Mouse (Mus musculus) heart, postnatal 10 days (tissue): ENCODE data around the gene Fibp. TPM values are rescaled to one million over a fixed set of nuclear protein-coding genes. Genes with fewer than 3 reads are reported as not detected.

Experiments used
- DNase-seq, 2 experiments: peaks; one replicate each; pipeline ENCODE4 v3.0.0; 2021
- intact Hi-C: fragments of 180-260 bp; cut with DNase I; formaldehyde crosslinking; loops from one replicate; pipeline ENCODE4 v1.15.1; 2025
- total RNA-seq, 2 experiments: library from RNA; stranded (reverse); gene quantifications; 2 replicates each; pipeline ENCODE4 v1.2.3; 2021

The Fibp gene
- total RNA-seq, 2 experiments from 2014 or later: 90.2 to 91.5 TPM

- intact Hi-C loops: loop anchor here (5.0 kb wide), 1 partner anchor 137 kb away; the partner anchor contains the start of gene Ap5b1
- DNase-seq: no peak
Measured at GRCm38 (mm10) chr19:5430408-5430807, 30.0 kb upstream of the Fibp start.

- no peak for DNase-seq
- intact Hi-C loops: loop anchor here (2.0 to 5.0 kb wide), 2 partner anchors 55 to 135 kb away; partner anchors contain the start of gene Ap5b1
Measured at GRCm38 (mm10) chr19:5431911-5432464, 28.4 kb upstream of the Fibp start.

- intact Hi-C loops: loop anchor here (2.0 to 5.0 kb wide), 2 partner anchors 54 to 134 kb away; partner anchors contain the start of gene Ap5b1
- peak; percentile 66 to 77 for DNase-seq
Measured at GRCm38 (mm10) chr19:5432992-5433852, 27.2 kb upstream of the Fibp start.

- intact Hi-C loops: loop anchor here (1.0 to 5.0 kb wide), 3 partner anchors 22 to 133 kb away; partner anchors contain the start of gene Ap5b1
- DNase-seq: no peak
Measured at GRCm38 (mm10) chr19:5433951-5434350, 26.5 kb upstream of the Fibp start.

- intact Hi-C loops: no loop called here
Measured at GRCm38 (mm10) chr19:5444371-5444908, 16.0 kb upstream of the Fibp start.

GRCm38 (mm10) chr19:5444954-5445353 lies 15.5 kb upstream of the Fibp start:
- no peak for DNase-seq
- intact Hi-C loops: no loop called here

More at GRCm38 (mm10) chr19:5444371-5444908, 16.0 kb upstream of the Fibp start:
- DNase-seq: no peak

- no peak for DNase-seq
- intact Hi-C loops: no loop called here
Measured at GRCm38 (mm10) chr19:5445747-5446146, 14.7 kb upstream of the Fibp start.

- peak; percentile 67 to 80 for DNase-seq
- intact Hi-C loops: no loop called here
Measured at GRCm38 (mm10) chr19:5447515-5448353, 12.7 kb upstream of the Fibp start, which contains the start of gene Fosl1. Fosl1 (plus strand) TSS chr19:5447547.

- intact Hi-C loops: no loop called here
- DNase-seq: no peak
Measured at GRCm38 (mm10) chr19:5448354-5449150, 11.9 kb upstream of the Fibp start.

GRCm38 (mm10) chr19:5449673-5450072 lies 10.7 kb upstream of the Fibp start:
- intact Hi-C loops: no loop called here
- no peak for DNase-seq

- intact Hi-C loops: no loop called here
- DNase-seq: no peak
Measured at GRCm38 (mm10) chr19:5451766-5452165, 8.6 kb upstream of the Fibp start.

- intact Hi-C loops: no loop called here
Measured at GRCm38 (mm10) chr19:5455037-5455436, 5.4 kb upstream of the Fibp start.

GRCm38 (mm10) chr19:5455568-5455967 lies 4.8 kb upstream of the Fibp start:
- intact Hi-C loops: no loop called here
- DNase-seq: no peak

More at GRCm38 (mm10) chr19:5455037-5455436, 5.4 kb upstream of the Fibp start:
- no peak for DNase-seq

- intact Hi-C loops: loop anchor here (1.0 kb wide), 1 partner anchor 22 kb away; no protein-coding TSS in a partner anchor
- DNase-seq: peak; percentile 61 to 65
Measured at GRCm38 (mm10) chr19:5456241-5456921, 4.0 kb upstream of the Fibp start.

- intact Hi-C loops: loop anchor here (1.0 kb wide), 1 partner anchor 23 kb away; no protein-coding TSS in a partner anchor
- peak; percentile 97 for DNase-seq
Measured at GRCm38 (mm10) chr19:5456922-5457745, 3.3 kb upstream of the Fibp start.

- DNase-seq: no peak
- intact Hi-C loops: loop anchor here (1.0 kb wide), 1 partner anchor 30 kb away; the partner anchor contains the start of gene Mus81
Measured at GRCm38 (mm10) chr19:5457746-5458442, 2.5 kb upstream of the Fibp start, which contains the start of gene Ccdc85b. Ccdc85b (minus strand) TSS chr19:5457894.

- intact Hi-C loops: no loop called here
- DNase-seq: peak; percentile 43 to 54
Measured at GRCm38 (mm10) chr19:5459019-5459418, 1.4 kb upstream of the Fibp start.
